6 mouse cellular contexts compared by ENCODE assay signal in genomic region chr12:17021125-17021524, GRCm38 (mm10). TPM values are rescaled to one million over a fixed set of nuclear protein-coding genes. Genes with fewer than 3 reads are reported as not detected.
"Had no signal": no experiment of that assay in that cellular context is flagged by ENCODE, and none has a peak within 500 bp of the region (broad histone marks: within the 10 kb centered on the region; RNA-seq: fewer than 3 reads in every experiment).

No protein-coding gene starts in this region.

RNA-seq across cellular contexts. Expression of gene 2410004P03Rik, which starts 9.6 kb away (rescaled TPM):
- total RNA-seq: liver, adult 2 months; megakaryocyte-erythroid progenitor cell, adult 5-6 weeks; monocyte, adult 5-6 weeks had no signal
- polyA plus RNA-seq: liver, adult 2 months; liver, embryonic 12.5 days; liver, embryonic 15.5 days; liver, embryonic 16.5 days had no signal
